Mouse (Mus musculus) testis, adult 2 months (tissue): ENCODE results near the gene Rnase10.
"Not testable (repeated sequence)": the region's sequence is repeated elsewhere in the genome, so short reads cannot be mapped to it uniquely, and the experiment has no call there.

Experiments used
- CTCF ChIP-seq: fragments of 200-500 bp; IDR thresholded peaks from 2 replicates; pipeline ENCODE4 v1.5.1; 2012; ENCODE audit warnings: low read depth, mild to moderate bottlenecking, inconsistent platforms, low read length, moderate library complexity; ENCODE audit not compliant: control insufficient read depth, insufficient read depth, insufficient replicate concordance
- POLR2A ChIP-seq: fragments of 200-500 bp; IDR thresholded peaks from 2 replicates; pipeline ENCODE4 v1.6.1; 2012; ENCODE audit warnings: low read depth, mild to moderate bottlenecking, inconsistent platforms, low read length, moderate library complexity; ENCODE audit not compliant: control insufficient read depth

- not testable (repeated sequence) for TF ChIP-seq CTCF, POLR2A
Measured at GRCm38 (mm10) chr14:51014724-51015123, 7.2 kb downstream of the Rnase10 start.
